23 mouse cellular contexts compared by ENCODE assay signal in the genomic region with DNA sequence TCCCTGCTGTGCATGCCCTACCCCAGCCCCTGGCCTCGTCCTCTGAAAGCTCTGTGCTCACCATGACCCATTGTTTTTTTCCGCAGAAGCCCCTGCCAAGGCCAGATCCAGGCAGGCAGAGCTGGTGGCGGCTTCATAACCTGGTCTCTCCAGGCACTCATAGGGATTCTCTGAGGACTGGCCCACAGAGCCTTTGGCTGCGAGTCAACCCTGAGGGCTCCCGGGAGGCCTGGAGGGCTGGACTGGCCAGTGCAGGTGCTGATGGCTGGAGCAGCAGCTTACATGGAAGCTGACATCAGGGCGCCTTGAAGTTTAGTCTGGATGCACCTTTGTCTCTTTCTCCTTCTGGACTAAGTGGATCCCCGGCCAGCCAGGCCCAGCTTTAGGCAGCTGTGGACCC.
"Had no signal": no experiment of that assay in that cellular context is flagged by ENCODE, and none has a peak within 500 bp of the region (broad histone marks: within the 10 kb centered on the region; RNA-seq: fewer than 3 reads in every experiment).

No protein-coding gene starts in this region.

- H3K9ac ChIP-seq: limb, embryonic 12.5 days; limb, embryonic 15.5 days; liver, embryonic 14.5 days; liver, postnatal 0 days; lung, embryonic 14.5 days; midbrain, embryonic 12.5 days; midbrain, embryonic 15.5 days; neural tube, embryonic 12.5 days; neural tube, embryonic 15.5 days had no signal

- DNase-seq: kidney, postnatal 4 days; layer of hippocampus, adult 9-11 months; liver, postnatal 0 days; lung, embryonic 14.5 days; right cerebral cortex, adult 18-20 months; right cerebral cortex, postnatal 14 days; right cerebral cortex, postnatal 4 days; thymus, adult 2 months; thymus, postnatal 14 days; thymus, postnatal 4 days had no signal

- H3K9me3 ChIP-seq: limb, embryonic 12.5 days; limb, embryonic 15.5 days; midbrain, embryonic 12.5 days; midbrain, embryonic 15.5 days; neural tube, embryonic 12.5 days; neural tube, embryonic 15.5 days had no signal

- H3K4me2 ChIP-seq: limb, embryonic 12.5 days; limb, embryonic 15.5 days; liver, embryonic 11.5 days; lung, embryonic 14.5 days; midbrain, embryonic 12.5 days; midbrain, embryonic 15.5 days; neural tube, embryonic 12.5 days; neural tube, embryonic 15.5 days had no signal

- H3K4me3 ChIP-seq: left cerebral cortex, adult 2 months; limb, embryonic 12.5 days; limb, embryonic 15.5 days; midbrain, embryonic 12.5 days; midbrain, embryonic 15.5 days; neural tube, embryonic 12.5 days; neural tube, embryonic 15.5 days had no signal

- H3K27me3 ChIP-seq: limb, embryonic 12.5 days; limb, embryonic 15.5 days; midbrain, embryonic 12.5 days; midbrain, embryonic 15.5 days; neural tube, embryonic 12.5 days; neural tube, embryonic 15.5 days had no signal

- ATAC-seq: intestine, postnatal 0 days; liver, postnatal 0 days; lung, postnatal 0 days; midbrain, embryonic 15.5 days had no signal

- H3K27ac ChIP-seq: left cerebral cortex, adult 2 months; limb, embryonic 12.5 days; limb, embryonic 15.5 days; liver, embryonic 14.5 days; macrophage; midbrain, embryonic 12.5 days; midbrain, embryonic 15.5 days; neural tube, embryonic 12.5 days; neural tube, embryonic 15.5 days; stomach, postnatal 0 days had no signal
